Mouse (Mus musculus): ENCODE measurements around the gene Gsk3b.
"Not testable (repeated sequence)": the region's sequence is repeated elsewhere in the genome, so short reads cannot be mapped to it uniquely, and the experiment has no call there.

DNA sequence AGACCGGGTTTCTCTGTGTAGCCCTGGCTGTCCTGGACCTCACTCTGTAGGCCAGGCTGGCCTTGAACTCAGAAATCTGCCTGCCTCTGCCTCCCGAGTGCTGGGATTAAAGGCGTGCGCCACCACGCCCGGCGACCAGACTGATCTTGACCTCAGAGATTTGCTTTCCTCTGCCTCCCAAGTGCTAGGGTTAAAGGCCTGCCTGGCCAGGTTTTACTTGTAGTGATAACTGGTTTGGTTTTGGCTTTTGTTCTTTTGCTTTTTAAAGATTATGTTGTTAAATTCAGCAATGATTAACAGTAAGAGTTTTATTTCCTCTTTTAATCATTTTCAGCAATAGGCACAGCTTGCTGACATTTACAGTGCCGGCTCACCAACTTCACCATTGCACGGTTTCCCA lies 29.1 kb downstream of the Gsk3b start:
- TF ChIP-seq POLR2A (IDR thresholded peaks at IDR 0.05; ENCODE audit: extremely low read depth, insufficient read depth, low read length); CTCF (IDR thresholded peaks at IDR 0.05; ENCODE audit: low read depth, low read length): not testable (repeated sequence)

Data from liver, adult 2 months (tissue).